Mouse (Mus musculus): ENCODE results near the gene Ppp4c.

Ppp4c gene

GRCm38 (mm10) chr7:126801057-126801422 is 8.7 kb upstream of the Ppp4c start:
- DNase-seq = no peak

- DNase-seq = no peak
Observed at GRCm38 (mm10) chr7:126800269-126801056, 8.2 kb upstream of the Ppp4c start.

- DNase-seq = peak; percentile 49
Observed at GRCm38 (mm10) chr7:126799468-126800268, 7.4 kb upstream of the Ppp4c start.

- DNase-seq = peak; percentile 98
Observed at GRCm38 (mm10) chr7:126799050-126799467, 6.8 kb upstream of the Ppp4c start.

GRCm38 (mm10) chr7:126798127-126799049 is 6.1 kb upstream of the Ppp4c start:
- peak; percentile 66 for DNase-seq

GRCm38 (mm10) chr7:126797411-126798126 is 5.3 kb upstream of the Ppp4c start, which contains the start of gene Fam57b:
Fam57b (plus strand) TSS chr7:126797668.
- DNase-seq = no peak

GRCm38 (mm10) chr7:126796350-126796932 is 4.1 kb upstream of the Ppp4c start:
- peak; percentile 54 for DNase-seq

- no peak for DNase-seq
Observed at GRCm38 (mm10) chr7:126795387-126796317, 3.4 kb upstream of the Ppp4c start.

- DNase-seq = peak; percentile 19
Observed at GRCm38 (mm10) chr7:126794271-126794605, 1.9 kb upstream of the Ppp4c start.

GRCm38 (mm10) chr7:126793456-126794270 is 1.4 kb upstream of the Ppp4c start:
- no peak for DNase-seq

GRCm38 (mm10) chr7:126792721-126793443 is 586 bp upstream of the Ppp4c start:
- no peak for DNase-seq

- no peak for DNase-seq
Observed at GRCm38 (mm10) chr7:126789141-126789540, 3.2 kb downstream of the Ppp4c start.

- no peak for DNase-seq
Observed at GRCm38 (mm10) chr7:126786142-126786541, 6.2 kb downstream of the Ppp4c start.

GRCm38 (mm10) chr7:126785056-126785455 is 7.2 kb downstream of the Ppp4c start:
- no peak for DNase-seq

- DNase-seq = no peak
Observed at GRCm38 (mm10) chr7:126784469-126784868, 7.8 kb downstream of the Ppp4c start.

GRCm38 (mm10) chr7:126782693-126783092 is 9.6 kb downstream of the Ppp4c start:
- no peak for DNase-seq

- DNase-seq = no peak
Observed at GRCm38 (mm10) chr7:126781661-126782370, 10.5 kb downstream of the Ppp4c start.

GRCm38 (mm10) chr7:126780971-126781635 is 11.2 kb downstream of the Ppp4c start, which contains the start of gene Tbx6:
Tbx6 (plus strand) TSS chr7:126781483.
- DNase-seq = peak; percentile 37

Measured in thymus, postnatal 14 days (tissue).